8 mouse cellular contexts compared by ENCODE assay signal in the genomic region with DNA sequence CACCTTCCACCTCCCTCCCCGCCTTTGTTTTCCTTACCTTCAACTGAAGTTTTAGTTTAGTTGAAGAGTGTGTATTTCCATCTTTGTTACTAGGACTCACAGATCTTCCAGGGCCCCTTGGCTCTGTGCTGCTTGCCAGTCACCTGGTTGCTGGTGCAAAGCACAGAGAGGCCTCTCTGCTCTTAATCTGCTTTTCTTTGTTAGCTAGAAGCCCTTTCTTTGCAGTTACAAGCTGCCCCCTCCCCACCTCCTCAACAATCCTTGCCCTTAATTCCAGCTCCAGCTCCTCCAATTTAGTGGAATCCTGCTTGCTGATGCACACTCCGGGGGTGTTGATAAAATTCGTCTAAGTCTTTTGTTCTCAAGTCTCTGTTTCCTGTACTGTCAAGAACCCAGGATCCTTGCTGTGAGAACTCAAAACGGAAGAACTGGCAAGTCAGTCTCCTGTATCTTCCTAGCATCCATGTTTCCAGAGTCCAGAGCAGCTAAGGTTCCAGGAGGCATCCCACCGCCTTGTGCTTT. TPM values are rescaled to one million over a fixed set of nuclear protein-coding genes. Genes with fewer than 3 reads are reported as not detected.
A peak's percentile ranks its signal among the peaks of the same experiment; 100 is the strongest.
DNase-seq lines count a peak whose midpoint lies in the region; ATAC-seq lines count a peak whose summit lies in the region.
"Had no signal": no experiment of that assay in that cellular context is flagged by ENCODE, and none has a peak within 500 bp of the region (broad histone marks: within the 10 kb centered on the region; RNA-seq: fewer than 3 reads in every experiment).

No protein-coding gene starts in this region.

- peaks cover 15% of the 10 kb centered on the region for H3K4me1 ChIP-seq in hindbrain, embryonic 10.5 days (replicated peaks)
- no peaks in the 10 kb centered on the region for H3K4me1 ChIP-seq in hindbrain, embryonic 16.5 days (ENCODE audit: control insufficient read depth, insufficient read depth, low read depth, low read length)
- H3K4me1 ChIP-seq in limb, embryonic 12.5 days (replicated peaks) = peaks cover 26% of the 10 kb centered on the region

- no peak overlapping the region for H3K4me2 ChIP-seq in hindbrain, embryonic 16.5 days (ENCODE audit: low read length)
- no peak overlapping the region; the same call in 1 of the 2 replicates for H3K4me2 ChIP-seq in limb, embryonic 12.5 days

- H3K4me3 ChIP-seq in hindbrain, embryonic 10.5 days = no peak overlapping the region
- H3K4me3 ChIP-seq in hindbrain, embryonic 16.5 days (ENCODE audit: low read length) = no peak overlapping the region
- no peak overlapping the region for H3K4me3 ChIP-seq in limb, embryonic 12.5 days (replicated peaks)

- no peaks in the 10 kb centered on the region for H3K9me3 ChIP-seq in hindbrain, embryonic 10.5 days
- no peaks in the 10 kb centered on the region for H3K9me3 ChIP-seq in hindbrain, embryonic 16.5 days (ENCODE audit: control insufficient read depth, low read length)
- no peaks in the 10 kb centered on the region for H3K9me3 ChIP-seq in limb, embryonic 12.5 days

- no peaks in the 10 kb centered on the region for H3K36me3 ChIP-seq in hindbrain, embryonic 10.5 days
- no peaks in the 10 kb centered on the region for H3K36me3 ChIP-seq in hindbrain, embryonic 16.5 days (ENCODE audit: control insufficient read depth, insufficient read depth, low read length)
- no peaks in the 10 kb centered on the region for H3K36me3 ChIP-seq in limb, embryonic 12.5 days

- no peaks in the 10 kb centered on the region for H3K27me3 ChIP-seq in hindbrain, embryonic 10.5 days (ENCODE audit: insufficient read depth, poor library complexity, severe bottlenecking)
- H3K27me3 ChIP-seq in hindbrain, embryonic 16.5 days (replicated peaks; ENCODE audit: control insufficient read depth, insufficient read depth, low read length) = no peaks in the 10 kb centered on the region
- H3K27me3 ChIP-seq in limb, embryonic 12.5 days = no peaks in the 10 kb centered on the region

- H3K27ac ChIP-seq in hindbrain, embryonic 10.5 days = peak overlapping the region; percentile 80
- no peak overlapping the region for H3K27ac ChIP-seq in hindbrain, embryonic 16.5 days (ENCODE audit: low read depth, low read length)
- H3K27ac ChIP-seq in limb, embryonic 12.5 days = peak overlapping the region; percentile 96

- no peak for ATAC-seq in hindbrain, embryonic 16.5 days
- ATAC-seq in limb, embryonic 12.5 days (ENCODE audit: insufficient number of reproducible peaks, insufficient read depth, low FRiP score, low TSS enrichment, low read depth) = no peak; the same call in none of the 2 replicates

- peak; percentile 8 for DNase-seq in hindbrain, embryonic 10.5 days (ENCODE audit: low spot score)
- DNase-seq in ES-CJ7 (ENCODE audit: low read depth, low spot score) = peak; percentile 59
- peak; percentile 48 for DNase-seq in brain, adult 2 months (ENCODE audit: low read depth, low spot score)
- DNase-seq in urinary bladder, postnatal 10 days (ENCODE audit: low spot score) = no peak
- DNase-seq in layer of hippocampus, adult 11-12 months (ENCODE audit: low spot score) = no peak
- DNase-seq: thymus, adult 18-20 months had no signal

- H3K9ac ChIP-seq in hindbrain, embryonic 16.5 days (ENCODE audit: low read depth, low read length) = no peak overlapping the region
- H3K9ac ChIP-seq in limb, embryonic 12.5 days (replicated peaks) = no peak overlapping the region

- 29% methylated on average over 5 of the region's 5 CpGs for WGBS in hindbrain, embryonic 10.5 days
- WGBS in hindbrain, embryonic 16.5 days = 39% methylated on average over 5 of the region's 5 CpGs
- 40% methylated on average over 5 of the region's 5 CpGs for WGBS in limb, embryonic 12.5 days

RNA-seq across cellular contexts. Expression of a gene that starts 36.0 kb away (rescaled TPM):
- 54.7 and 72.0 TPM in 2 replicates for polyA plus RNA-seq in hindbrain, embryonic 10.5 days (2016; fragmentation: Nextera tagmentation; extraction: Ambion mirVana)
- polyA plus RNA-seq in hindbrain, embryonic 16.5 days (2015; fragmentation: Nextera tagmentation; extraction: Ambion mirVana) = 52.9 and 68.5 TPM in 2 replicates
- polyA plus RNA-seq in limb, embryonic 12.5 days (2016; fragmentation: Nextera tagmentation; extraction: Ambion mirVana) = 148 and 151 TPM in 2 replicates

Comparison
In these comparisons a context has a peak if more than half of its experiments do, and no peak if none do; other contexts are left out.
1. DNase-seq: peak in hindbrain, embryonic 10.5 days (single experiment), ES-CJ7 (single experiment) and brain, adult 2 months (single experiment); none in urinary bladder, postnatal 10 days (single experiment) and layer of hippocampus, adult 11-12 months (single experiment).